Mouse (Mus musculus): ENCODE results near the gene Nphs2. TPM values are rescaled to one million over a fixed set of nuclear protein-coding genes. Genes with fewer than 3 reads are reported as not detected.
A peak's percentile ranks its signal among the peaks of the same experiment; 100 is the strongest.

The Nphs2 gene
- polyA plus RNA-seq, 1 experiment from 2014 or later = 0.05 TPM

DNA sequence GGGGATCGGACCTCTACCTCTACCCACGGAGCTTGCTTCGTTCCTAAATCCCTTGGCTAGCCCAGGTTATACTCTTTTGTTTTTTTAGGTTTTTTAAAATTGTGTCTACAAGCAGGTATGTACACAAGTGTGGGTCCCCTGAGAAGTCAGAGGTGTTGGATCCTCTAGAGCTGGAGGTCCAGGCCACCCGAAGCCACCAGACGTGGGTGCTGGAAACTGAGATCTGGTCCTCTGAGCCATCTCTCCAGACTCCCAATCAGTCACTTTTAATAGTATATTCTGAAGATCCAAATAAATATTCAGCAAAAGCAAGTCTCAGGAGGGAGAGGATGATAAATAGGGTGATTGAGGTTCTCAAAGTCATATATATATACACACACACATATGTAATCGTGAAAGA, 20.5 kb upstream of the Nphs2 start:
- no peak overlapping the region for H3K27ac ChIP-seq
- no peaks in the 10 kb centered on the region for H3K27me3 ChIP-seq (replicated peaks)
- no peak overlapping the region for H3K4me3 ChIP-seq (replicated peaks)
- no peak overlapping the region for H3K4me2 ChIP-seq
- no peak for ATAC-seq (ENCODE audit: insufficient read depth, low FRiP score, low read depth)
- H3K36me3 ChIP-seq = no peaks in the 10 kb centered on the region
- WGBS = 86% methylated on average over 6 of the region's 6 CpGs
- no peak overlapping the region for H3K9ac ChIP-seq
- no peaks in the 10 kb centered on the region for H3K4me1 ChIP-seq
- no peaks in the 10 kb centered on the region for H3K9me3 ChIP-seq

DNA sequence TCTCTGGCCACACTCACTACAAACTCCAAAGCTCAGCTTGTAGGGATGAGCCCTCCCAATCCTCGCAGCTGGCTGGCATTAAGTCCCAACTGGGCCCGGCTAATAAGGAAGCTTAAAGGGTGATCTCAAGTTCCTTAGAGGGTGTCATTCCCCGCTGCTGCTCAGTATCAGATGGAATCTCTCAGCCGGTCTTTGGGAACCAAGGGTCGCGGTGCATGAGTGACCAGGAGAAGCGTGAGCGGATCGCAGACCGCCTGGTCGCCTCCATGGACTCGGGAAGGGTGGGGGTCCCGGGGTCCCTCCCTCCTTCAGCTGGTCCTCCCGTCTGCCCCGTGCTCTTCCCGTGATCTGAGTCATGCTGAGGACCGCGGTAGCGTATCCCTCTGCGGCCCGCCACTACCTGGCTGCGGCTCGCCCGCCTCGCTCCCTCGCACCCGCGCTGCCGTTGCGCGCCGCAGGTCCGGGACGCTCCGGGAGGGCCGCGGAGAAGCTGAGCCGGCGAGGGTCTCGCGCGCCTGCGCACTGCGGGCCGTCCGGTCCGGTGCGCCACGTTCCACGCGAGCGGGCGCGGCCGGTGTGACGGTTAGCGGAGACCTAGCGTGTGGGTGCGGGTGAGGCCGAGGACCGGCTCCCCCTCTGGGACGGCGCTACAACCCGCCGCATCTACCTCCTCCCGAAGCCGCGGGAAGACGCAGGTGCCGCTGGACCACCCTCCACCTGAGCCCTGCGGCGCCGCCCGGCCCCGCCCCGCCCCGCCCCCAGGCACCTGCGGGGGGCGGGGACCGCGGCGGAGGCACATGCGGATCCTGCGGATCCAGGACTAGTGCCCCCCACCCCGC, 7.4 kb upstream of the Nphs2 start, which contains the start of gene Tdrd5:
Gene Tdrd5 (minus strand): TSS at position 754 of the 839 bp plus-strand sequence.
- Histone ChIP-seq H3K27me3 (replicated peaks) (peaks cover 35% of the 10 kb centered on the region), H3K4me2 (peak within 1 kb of the TSS; percentile 95), H3K4me3 (replicated peaks) (peak within 1 kb of the TSS; percentile 59), H3K36me3 (no peaks in the 10 kb centered on the region), H3K27ac (no peak within 1 kb of the TSS), H3K9ac (peak within 1 kb of the TSS; percentile 25; the same call in 1 of the 2 replicates), H3K9me3 (no peaks in the 10 kb centered on the region), H3K4me1 (0 out of 2 replicates have a peak, but pooled peaks cover 5% of the 10 kb centered on the region)
- under 1% methylated on average over 85 of the region's 85 CpGs for WGBS
- peak; percentile 63 for ATAC-seq (ENCODE audit: insufficient read depth, low FRiP score, low read depth)

DNA sequence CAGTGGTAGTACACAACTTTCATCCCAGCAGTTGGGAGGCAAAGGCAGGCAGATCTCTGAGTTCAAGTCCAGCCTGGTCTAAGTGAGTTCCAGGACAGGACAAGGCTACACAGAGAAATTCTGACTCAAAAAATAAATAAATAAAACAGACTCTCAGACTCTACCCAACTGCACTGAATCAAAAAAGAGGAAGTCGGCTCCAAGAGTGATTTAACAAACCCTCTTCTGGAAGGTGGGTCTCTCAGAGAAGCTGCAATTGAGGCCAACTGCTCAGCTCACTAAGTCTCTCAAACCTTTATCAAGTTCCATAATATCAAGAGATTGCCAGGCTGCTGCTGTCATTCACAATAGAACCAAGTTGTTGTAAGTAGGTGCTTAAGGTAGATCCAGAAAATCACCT, 1.9 kb upstream of the Nphs2 start:
- Histone ChIP-seq H3K9ac (no peak overlapping the region), H3K4me3 (replicated peaks) (no peak overlapping the region), H3K4me1 (no peaks in the 10 kb centered on the region), H3K27me3 (replicated peaks) (peaks cover 30% of the 10 kb centered on the region), H3K36me3 (no peaks in the 10 kb centered on the region), H3K27ac (no peak overlapping the region), H3K9me3 (no peaks in the 10 kb centered on the region), H3K4me2 (no peak overlapping the region)
- 62% methylated on average over 1 of the region's 1 CpGs for WGBS
- no peak for ATAC-seq (ENCODE audit: insufficient read depth, low FRiP score, low read depth)

DNA sequence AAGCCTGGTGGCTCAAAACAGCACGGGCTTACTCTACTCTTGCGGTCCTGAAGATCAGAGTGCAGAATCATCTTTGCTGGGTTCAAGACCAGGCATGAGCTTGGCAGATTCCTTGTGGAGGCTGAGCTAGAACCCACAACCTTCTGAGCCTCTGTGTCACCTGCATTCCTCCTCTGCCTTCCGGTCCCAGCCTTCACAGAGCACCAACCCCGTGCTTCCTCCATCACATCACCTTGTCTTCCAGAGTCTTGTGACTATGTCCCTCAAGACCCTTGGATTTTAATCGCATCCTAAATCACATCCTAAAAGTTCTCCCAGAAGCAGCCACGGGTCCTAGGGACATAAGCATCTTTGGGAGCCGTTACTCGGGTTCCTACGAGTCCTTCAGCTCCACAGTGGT, 12.6 kb downstream of the Nphs2 start:
- WGBS = 83% methylated on average over 9 of the region's 9 CpGs
- no peak overlapping the region for H3K4me3 ChIP-seq (replicated peaks)
- H3K27ac ChIP-seq = no peak overlapping the region
- ATAC-seq (ENCODE audit: insufficient read depth, low FRiP score, low read depth) = no peak
- no peaks in the 10 kb centered on the region for H3K36me3 ChIP-seq
- H3K9me3 ChIP-seq = no peaks in the 10 kb centered on the region
- no peaks in the 10 kb centered on the region for H3K4me1 ChIP-seq
- H3K27me3 ChIP-seq (replicated peaks) = no peaks in the 10 kb centered on the region
- H3K9ac ChIP-seq = no peak overlapping the region
- H3K4me2 ChIP-seq = no peak overlapping the region

DNA sequence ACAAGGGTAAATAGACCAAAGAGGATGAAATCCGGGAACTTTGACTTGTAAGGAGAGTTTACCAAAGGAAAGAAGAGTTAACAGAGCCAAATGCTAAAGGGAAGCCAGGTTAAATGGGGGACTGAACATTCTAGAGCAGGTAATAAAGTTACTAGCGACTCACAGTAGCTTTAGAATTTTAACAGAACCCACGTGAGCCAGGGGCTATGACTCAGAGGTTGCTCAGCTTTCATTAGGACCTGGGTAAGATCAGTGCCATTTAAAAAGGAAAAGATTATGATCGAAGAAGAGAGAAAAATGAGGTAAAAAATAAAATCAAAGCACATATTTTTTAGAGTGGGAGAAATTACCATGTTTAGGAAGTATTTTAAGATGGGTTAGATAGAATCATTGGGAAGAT, 30.3 kb downstream of the Nphs2 start:
- H3K4me3 ChIP-seq (replicated peaks) = no peak overlapping the region
- no peak for ATAC-seq (ENCODE audit: insufficient read depth, low FRiP score, low read depth)
- H3K27ac ChIP-seq = no peak overlapping the region
- 66% methylated on average over 4 of the region's 4 CpGs for WGBS
- H3K36me3 ChIP-seq = no peaks in the 10 kb centered on the region
- no peaks in the 10 kb centered on the region for H3K27me3 ChIP-seq (replicated peaks)
- no peaks in the 10 kb centered on the region for H3K4me1 ChIP-seq
- H3K9ac ChIP-seq = no peak overlapping the region
- no peak overlapping the region for H3K4me2 ChIP-seq
- H3K9me3 ChIP-seq = no peaks in the 10 kb centered on the region

DNA sequence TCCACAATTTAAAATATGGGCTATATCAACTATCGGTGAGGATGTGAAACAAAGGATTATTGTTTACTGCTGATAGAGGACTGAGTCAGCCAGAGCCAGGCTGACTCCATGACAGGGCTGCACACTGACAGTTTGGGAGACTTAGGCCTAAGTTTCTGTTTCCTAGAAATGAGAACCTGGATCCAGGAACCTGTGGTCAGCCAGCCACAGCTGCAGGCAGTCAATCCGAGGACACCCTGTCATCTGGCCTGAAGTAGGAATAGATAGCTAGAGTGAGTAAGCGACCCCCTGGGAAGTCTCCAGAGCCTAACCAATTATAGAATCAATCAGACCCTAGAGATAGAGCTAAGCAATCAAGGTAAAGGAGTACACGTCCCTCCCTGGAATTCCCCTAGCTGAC, 33.9 kb downstream of the Nphs2 start:
- H3K4me3 ChIP-seq (replicated peaks) = no peak overlapping the region
- no peaks in the 10 kb centered on the region for H3K9me3 ChIP-seq
- no peaks in the 10 kb centered on the region for H3K4me1 ChIP-seq
- ATAC-seq (ENCODE audit: insufficient read depth, low FRiP score, low read depth) = no peak
- H3K9ac ChIP-seq = no peak overlapping the region
- no peaks in the 10 kb centered on the region for H3K27me3 ChIP-seq (replicated peaks)
- no peaks in the 10 kb centered on the region for H3K36me3 ChIP-seq
- H3K4me2 ChIP-seq = no peak overlapping the region
- H3K27ac ChIP-seq = no peak overlapping the region
- 50% methylated on average over 4 of the region's 4 CpGs for WGBS

DNA sequence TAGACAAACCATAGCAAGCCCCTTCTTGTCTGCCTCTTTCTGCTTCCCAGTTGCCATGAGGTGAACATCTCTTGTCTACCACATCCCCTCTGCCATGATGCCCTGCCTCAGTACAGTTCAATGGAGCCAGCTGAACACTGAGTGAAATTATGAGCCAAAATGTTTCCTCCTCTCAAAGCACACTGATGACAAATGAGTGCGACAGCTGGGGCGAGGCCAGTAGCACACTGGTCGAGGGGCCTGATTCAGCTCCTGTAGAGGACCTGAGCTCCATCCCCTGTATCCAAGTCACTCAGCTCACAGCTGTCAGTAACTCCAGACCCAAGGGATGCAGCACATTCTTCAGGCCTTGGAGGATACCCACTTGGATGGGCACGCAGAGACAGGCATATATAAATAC, 35.1 kb downstream of the Nphs2 start:
- ATAC-seq (ENCODE audit: insufficient read depth, low FRiP score, low read depth) = no peak
- WGBS = 81% methylated on average over 4 of the region's 4 CpGs
- H3K4me1 ChIP-seq = no peaks in the 10 kb centered on the region
- H3K27me3 ChIP-seq (replicated peaks) = no peaks in the 10 kb centered on the region
- H3K4me2 ChIP-seq = no peak overlapping the region
- H3K4me3 ChIP-seq (replicated peaks) = no peak overlapping the region
- H3K27ac ChIP-seq = no peak overlapping the region
- no peak overlapping the region for H3K9ac ChIP-seq
- H3K9me3 ChIP-seq = no peaks in the 10 kb centered on the region
- no peaks in the 10 kb centered on the region for H3K36me3 ChIP-seq

DNA sequence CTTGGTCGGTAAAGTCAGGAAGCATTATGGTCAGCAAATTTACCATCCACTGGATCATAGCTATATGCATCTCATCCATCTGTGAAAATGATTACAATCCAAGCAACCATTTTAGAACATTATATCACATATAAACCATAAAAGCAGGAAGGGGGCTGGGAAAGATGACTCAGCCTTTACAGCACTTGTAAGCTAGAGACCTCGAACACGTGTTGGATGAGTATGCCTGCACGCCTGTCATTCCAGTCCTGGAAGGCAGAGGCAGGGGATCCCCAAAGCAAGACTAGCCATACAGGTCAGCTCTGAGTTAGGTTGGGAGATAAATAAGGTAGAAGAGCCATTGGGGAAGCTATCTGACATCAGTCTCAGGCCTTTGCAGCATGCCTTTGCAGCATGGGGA, 38.5 kb downstream of the Nphs2 start:
- Histone ChIP-seq H3K27me3 (replicated peaks) (no peaks in the 10 kb centered on the region), H3K27ac (no peak overlapping the region), H3K4me2 (no peak overlapping the region), H3K9ac (no peak overlapping the region), H3K36me3 (no peaks in the 10 kb centered on the region), H3K4me3 (replicated peaks) (no peak overlapping the region), H3K4me1 (no peaks in the 10 kb centered on the region), H3K9me3 (no peaks in the 10 kb centered on the region)
- no peak for ATAC-seq (ENCODE audit: insufficient read depth, low FRiP score, low read depth)
- WGBS = 75% methylated on average over 4 of the region's 4 CpGs

DNA sequence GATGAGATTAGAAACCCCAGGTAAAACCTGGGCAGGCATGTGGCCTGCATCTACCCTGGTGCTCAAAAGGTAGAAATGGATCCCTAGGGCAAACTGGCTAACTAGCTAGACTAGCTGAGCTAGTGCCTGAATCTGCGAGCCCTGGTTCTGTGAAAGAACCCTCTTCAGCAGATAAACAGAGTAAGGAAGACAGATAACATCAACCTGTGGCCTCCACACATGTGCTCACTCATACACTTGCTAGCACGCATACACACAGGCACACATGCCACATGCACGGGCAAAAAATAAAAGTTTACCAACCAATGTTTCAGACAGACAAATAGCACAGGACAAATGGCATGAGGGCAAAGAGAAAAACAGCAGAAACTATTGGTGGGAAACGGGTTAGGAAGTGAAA, 39.9 kb downstream of the Nphs2 start:
- ATAC-seq (ENCODE audit: insufficient read depth, low FRiP score, low read depth) = no peak
- Histone ChIP-seq H3K27me3 (replicated peaks) (no peaks in the 10 kb centered on the region), H3K4me1 (no peaks in the 10 kb centered on the region), H3K36me3 (no peaks in the 10 kb centered on the region), H3K4me3 (replicated peaks) (no peak overlapping the region), H3K27ac (no peak overlapping the region), H3K4me2 (no peak overlapping the region), H3K9ac (no peak overlapping the region), H3K9me3 (no peaks in the 10 kb centered on the region)
- 85% methylated on average over 4 of the region's 4 CpGs for WGBS

DNA sequence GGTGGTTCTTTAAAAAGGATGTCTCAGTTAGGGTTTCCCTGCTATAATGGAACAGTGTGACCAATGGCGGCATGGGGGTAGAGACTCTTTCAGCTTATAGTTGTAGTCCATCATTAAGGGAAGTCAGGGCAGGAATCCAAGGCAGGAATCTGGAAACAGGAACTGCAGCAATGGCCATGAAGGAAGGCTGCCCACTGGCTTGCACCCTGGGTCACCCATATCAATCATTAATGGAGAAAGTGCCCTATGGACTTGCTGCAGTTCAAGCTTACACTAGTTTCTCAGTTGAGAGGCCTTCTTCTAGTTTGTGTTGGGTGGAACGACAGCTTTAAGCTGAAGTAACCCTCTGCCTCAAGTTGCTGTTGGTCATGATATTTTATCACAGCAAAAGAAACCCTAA, 41.9 kb downstream of the Nphs2 start:
- Histone ChIP-seq H3K9ac (no peak overlapping the region), H3K4me3 (replicated peaks) (no peak overlapping the region), H3K36me3 (no peaks in the 10 kb centered on the region), H3K9me3 (no peaks in the 10 kb centered on the region), H3K4me2 (no peak overlapping the region), H3K27ac (no peak overlapping the region), H3K27me3 (replicated peaks) (no peaks in the 10 kb centered on the region), H3K4me1 (no peaks in the 10 kb centered on the region)
- no peak for ATAC-seq (ENCODE audit: insufficient read depth, low FRiP score, low read depth)
- WGBS = 87% methylated on average over 2 of the region's 2 CpGs

DNA sequence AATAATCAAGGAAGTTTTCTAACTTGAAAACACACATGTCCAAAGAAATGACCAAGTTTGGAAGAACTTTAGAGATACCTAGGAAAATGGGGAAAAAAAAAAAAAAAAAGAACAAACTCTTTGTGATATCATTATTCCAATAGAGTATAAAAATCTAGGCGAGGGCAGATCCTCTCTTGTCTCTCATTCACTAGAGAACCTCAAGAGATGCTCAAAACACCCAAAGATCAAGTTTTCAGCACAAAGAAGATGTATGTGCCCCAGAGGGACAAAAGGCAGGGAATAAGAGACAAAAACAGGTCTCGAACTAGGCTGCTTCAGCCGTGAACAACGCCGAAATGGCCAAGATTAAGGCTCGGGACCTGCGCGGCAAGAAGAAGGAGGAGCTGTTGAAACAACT, 55.2 kb downstream of the Nphs2 start, which contains the start of gene Gm2000:
Gene Gm2000 (plus strand): TSS at position 301 of the 400 bp plus-strand sequence.
- Histone ChIP-seq H3K4me2 (no peak within 1 kb of the TSS), H3K9me3 (no peaks in the 10 kb centered on the region), H3K36me3 (no peaks in the 10 kb centered on the region), H3K27me3 (replicated peaks) (no peaks in the 10 kb centered on the region), H3K9ac (no peak within 1 kb of the TSS), H3K4me3 (replicated peaks) (no peak within 1 kb of the TSS), H3K4me1 (no peaks in the 10 kb centered on the region), H3K27ac (no peak within 1 kb of the TSS)
- WGBS = 89% methylated on average over 8 of the region's 8 CpGs
- no peak for ATAC-seq (ENCODE audit: insufficient read depth, low FRiP score, low read depth)

All from stomach, embryonic 15.5 days (tissue).